In the genomic region with DNA sequence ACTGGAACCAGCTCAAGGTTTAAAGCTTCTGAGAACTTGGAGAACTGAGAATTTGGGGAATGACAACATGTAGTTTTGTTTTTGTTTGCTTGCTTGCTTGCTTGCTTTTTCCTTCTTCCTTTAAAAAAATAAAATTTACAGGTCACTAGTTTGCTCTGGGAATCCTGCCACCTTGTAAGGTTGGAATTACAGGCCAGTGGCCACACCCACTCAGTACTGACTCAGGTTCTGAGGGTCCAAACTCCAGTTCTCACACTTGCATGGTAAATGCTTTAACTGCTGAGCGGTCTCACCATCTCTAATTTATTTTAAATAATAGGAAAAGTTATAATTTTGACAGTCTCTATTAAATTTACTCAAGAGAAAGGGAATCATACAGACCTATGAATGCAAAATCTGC, we compare ENCODE assay signal across 19 mouse cellular contexts.
"Had no signal": no experiment of that assay in that cellular context is flagged by ENCODE, and none has a peak within 500 bp of the region (broad histone marks: within the 10 kb centered on the region; RNA-seq: fewer than 3 reads in every experiment).

No protein-coding gene starts in this region.

- H3K9ac ChIP-seq: hindbrain, embryonic 13.5 days; limb, embryonic 13.5 days; liver, embryonic 14.5 days; liver, postnatal 0 days; lung, embryonic 14.5 days; neural tube, embryonic 12.5 days; neural tube, embryonic 15.5 days had no signal

- H3K4me1 ChIP-seq: hindbrain, embryonic 13.5 days; limb, embryonic 10.5 days; limb, embryonic 13.5 days; midbrain, embryonic 10.5 days; neural tube, embryonic 12.5 days; neural tube, embryonic 15.5 days had no signal

- H3K4me2 ChIP-seq: hindbrain, embryonic 13.5 days; limb, embryonic 13.5 days; liver, embryonic 11.5 days; lung, embryonic 14.5 days; neural tube, embryonic 12.5 days; neural tube, embryonic 15.5 days had no signal

- H3K27ac ChIP-seq: hindbrain, embryonic 13.5 days; layer of hippocampus, adult 2 months; limb, embryonic 10.5 days; limb, embryonic 13.5 days; liver, embryonic 14.5 days; midbrain, embryonic 10.5 days; neural tube, embryonic 12.5 days; neural tube, embryonic 15.5 days; stomach, postnatal 0 days had no signal

- ATAC-seq: hindbrain, embryonic 16.5 days; intestine, embryonic 16.5 days; liver, postnatal 0 days; lung, postnatal 0 days had no signal

- H3K27me3 ChIP-seq: hindbrain, embryonic 13.5 days; limb, embryonic 13.5 days; megakaryocyte, embryonic 14.5 days; neural tube, embryonic 12.5 days; neural tube, embryonic 15.5 days had no signal

- H3K36me3 ChIP-seq: hindbrain, embryonic 13.5 days; limb, embryonic 10.5 days; limb, embryonic 13.5 days; midbrain, embryonic 10.5 days; neural tube, embryonic 12.5 days; neural tube, embryonic 15.5 days had no signal

- H3K4me3 ChIP-seq: hindbrain, embryonic 13.5 days; layer of hippocampus, adult 2 months; limb, embryonic 10.5 days; limb, embryonic 13.5 days; megakaryocyte, embryonic 14.5 days; midbrain, embryonic 10.5 days; neural tube, embryonic 12.5 days; neural tube, embryonic 15.5 days had no signal

- DNase-seq: layer of hippocampus, adult 9-11 months; liver, postnatal 0 days; lung, embryonic 14.5 days; midbrain, embryonic 14.5 days; thymus, postnatal 25 days had no signal

- H3K9me3 ChIP-seq: hindbrain, embryonic 13.5 days; limb, embryonic 10.5 days; limb, embryonic 13.5 days; megakaryocyte, embryonic 14.5 days; midbrain, embryonic 10.5 days; neural tube, embryonic 12.5 days; neural tube, embryonic 15.5 days had no signal
